Mouse (Mus musculus): ENCODE measurements at regions not wholly inside any gene's neighbourhood (a gene's known extent, or its start where the extent isn't known, plus 50 kb on each side); places are given as distances from the start of the nearest gene placed in this dataset.

GRCm38 (mm10) chr17:16461208-16461607 is 602.7 kb upstream of the Zfp960 start:
- TF ChIP-seq USF1 (IDR thresholded peaks at IDR 0.05; ENCODE audit: low read depth) (no peak), MYOG (IDR thresholded peaks at IDR 0.05; ENCODE audit: control insufficient read depth in 1 of 3, insufficient read depth in 1 of 3, insufficient read length in 2 of 3, low read depth in 2 of 3) (no peak), MYOD1 (IDR thresholded peaks at IDR 0.05; ENCODE audit: control insufficient read depth in 1 of 3, insufficient read length in 2 of 3, low read depth in 2 of 3) (no peak), CEBPB (IDR thresholded peaks at IDR 0.05; ENCODE audit: insufficient read depth, poor library complexity, severe bottlenecking) (no peak), POLR2AphosphoS2 (IDR thresholded peaks at IDR 0.05; ENCODE audit: insufficient read length, low read depth) (no peak), E2F4 (IDR thresholded peaks at IDR 0.05; ENCODE audit: insufficient read depth) (no peak), POLR2A (IDR thresholded peaks at IDR 0.05; ENCODE audit: insufficient read length, low read depth) (no peak)
